Mouse (Mus musculus) embryonic facial prominence, embryonic 13.5 days (tissue): ENCODE results near the gene Ank2. TPM values are rescaled to one million over a fixed set of nuclear protein-coding genes. Genes with fewer than 3 reads are reported as not detected.

Experiments used
- ATAC-seq: fragments of 200-750 bp; cut with Nextera tagmentation; 2 replicates; pipeline ENCODE4 v1.8.0; 2017; ENCODE audit warnings: low read depth; ENCODE audit not compliant: insufficient number of reproducible peaks, insufficient read depth, low FRiP score, low TSS enrichment
- H3K27ac ChIP-seq: fragments of 300-500 bp; sonication (generic); 2 replicates; pipeline ENCODE4 v1.5.1; 2015; ENCODE audit warnings: moderate library complexity, mild to moderate bottlenecking, inconsistent platforms
- H3K27me3 ChIP-seq: fragments of 300-500 bp; sonication (generic); 2 replicates; pipeline ENCODE4 v1.6.1; 2015; ENCODE audit warnings: mild to moderate bottlenecking, inconsistent platforms
- H3K36me3 ChIP-seq: fragments of 300-500 bp; sonication (generic); 2 replicates; pipeline ENCODE4 v1.6.1; 2015; ENCODE audit warnings: mild to moderate bottlenecking, inconsistent platforms
- H3K4me1 ChIP-seq: fragments of 300-500 bp; sonication (generic); 2 replicates; pipeline ENCODE4 v1.6.1; 2015; ENCODE audit warnings: inconsistent platforms
- H3K4me2 ChIP-seq: fragments of 300-500 bp; sonication (generic); 2 replicates; pipeline ENCODE4 v1.6.1; 2015; ENCODE audit warnings: moderate library complexity, mild to moderate bottlenecking, inconsistent platforms
- H3K4me3 ChIP-seq: fragments of 300-500 bp; sonication (generic); 2 replicates; pipeline ENCODE4 v1.5.1; 2015; ENCODE audit warnings: mild to moderate bottlenecking, inconsistent platforms
- H3K9ac ChIP-seq: fragments of 300-500 bp; sonication (generic); 2 replicates; pipeline ENCODE4 v1.6.1; 2015; ENCODE audit warnings: mild to moderate bottlenecking, inconsistent platforms
- H3K9me3 ChIP-seq: fragments of 300-500 bp; sonication (generic); 2 replicates; pipeline ENCODE4 v1.6.1; 2016; ENCODE audit warnings: inconsistent platforms
- WGBS: fragments of 180-500 bp; shearing (Covaris S2); methylation state at CpG from one replicate; pipeline ENCODE4 v1.1.7; 2015; ENCODE audit warnings: mixed read lengths; 5-methylcytosine and 5-hydroxymethylcytosine counted together
- polyA plus RNA-seq: library from polyadenylated mRNA; unstranded; fragments of >200 nt; fragmentation: Nextera tagmentation; extraction: Ambion mirVana; gene quantifications from 2 replicates; pipeline ENCODE4 v1.2.1, GENCODE M21; 2015

The Ank2 gene
- polyA plus RNA-seq, 1 experiment from 2014 or later = 33.4 TPM

GRCm38 (mm10) chr3:127156080-127156479, 343.1 kb downstream of the Ank2 start:
- Histone ChIP-seq H3K4me3 (no peak overlapping the region), H3K4me1 (peaks cover under 1% of the 10 kb centered on the region; the same call in 1 of the 2 replicates)

DNA sequence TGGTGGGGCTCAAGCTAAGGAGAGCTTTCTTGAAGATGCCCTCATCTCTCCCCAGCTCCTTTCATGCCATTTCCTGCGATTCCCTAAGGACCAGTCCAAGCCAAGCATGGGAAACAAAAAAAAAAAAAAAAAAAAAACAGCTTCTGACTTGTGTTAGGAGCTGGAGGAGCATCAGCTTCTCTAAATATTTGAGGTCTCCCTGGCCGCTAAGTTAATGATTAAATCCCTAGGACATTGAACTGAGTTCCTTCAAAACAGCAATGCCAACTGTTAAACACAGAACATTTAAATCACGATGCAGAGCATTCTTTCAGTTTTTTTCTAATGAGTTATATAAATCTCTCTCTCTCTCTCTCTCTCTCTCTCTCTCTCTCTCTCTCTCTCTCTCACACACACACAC, 345.3 kb downstream of the Ank2 start:
- 85% methylated on average over 3 of the region's 3 CpGs for WGBS
- no peak overlapping the region for H3K9ac ChIP-seq
- ATAC-seq = no peak
- no peak overlapping the region for H3K4me2 ChIP-seq
- no peaks in the 10 kb centered on the region for H3K4me1 ChIP-seq
- no peaks in the 10 kb centered on the region for H3K27me3 ChIP-seq
- no peaks in the 10 kb centered on the region for H3K36me3 ChIP-seq
- no peaks in the 10 kb centered on the region for H3K9me3 ChIP-seq
- H3K4me3 ChIP-seq = no peak overlapping the region
- no peak overlapping the region for H3K27ac ChIP-seq

More at GRCm38 (mm10) chr3:127156080-127156479, 343.1 kb downstream of the Ank2 start:
- Histone ChIP-seq H3K9ac (no peak overlapping the region), H3K27ac (no peak overlapping the region), H3K9me3 (no peaks in the 10 kb centered on the region), H3K4me2 (no peak overlapping the region), H3K27me3 (no peaks in the 10 kb centered on the region), H3K36me3 (no peaks in the 10 kb centered on the region)
- ATAC-seq = no peak
- WGBS = 81% methylated on average over 9 of the region's 9 CpGs

GRCm38 (mm10) chr3:127153443-127153842, 345.7 kb downstream of the Ank2 start:
- H3K4me3 ChIP-seq = no peak overlapping the region
- H3K27ac ChIP-seq = no peak overlapping the region
- no peaks in the 10 kb centered on the region for H3K9me3 ChIP-seq
- 91% methylated on average over 3 of the region's 3 CpGs for WGBS
- H3K4me1 ChIP-seq = no peaks in the 10 kb centered on the region
- H3K27me3 ChIP-seq = no peaks in the 10 kb centered on the region
- H3K36me3 ChIP-seq = no peaks in the 10 kb centered on the region
- no peak for ATAC-seq
- no peak overlapping the region for H3K4me2 ChIP-seq
- no peak overlapping the region for H3K9ac ChIP-seq

- Histone ChIP-seq H3K4me1 (no peaks in the 10 kb centered on the region), H3K9ac (no peak overlapping the region), H3K27me3 (no peaks in the 10 kb centered on the region), H3K9me3 (no peaks in the 10 kb centered on the region), H3K36me3 (no peaks in the 10 kb centered on the region), H3K4me2 (no peak overlapping the region), H3K27ac (no peak overlapping the region), H3K4me3 (no peak overlapping the region)
- WGBS = 81% methylated on average over 3 of the region's 3 CpGs
- no peak for ATAC-seq
Measured at GRCm38 (mm10) chr3:127148648-127149047, 350.5 kb downstream of the Ank2 start.

DNA sequence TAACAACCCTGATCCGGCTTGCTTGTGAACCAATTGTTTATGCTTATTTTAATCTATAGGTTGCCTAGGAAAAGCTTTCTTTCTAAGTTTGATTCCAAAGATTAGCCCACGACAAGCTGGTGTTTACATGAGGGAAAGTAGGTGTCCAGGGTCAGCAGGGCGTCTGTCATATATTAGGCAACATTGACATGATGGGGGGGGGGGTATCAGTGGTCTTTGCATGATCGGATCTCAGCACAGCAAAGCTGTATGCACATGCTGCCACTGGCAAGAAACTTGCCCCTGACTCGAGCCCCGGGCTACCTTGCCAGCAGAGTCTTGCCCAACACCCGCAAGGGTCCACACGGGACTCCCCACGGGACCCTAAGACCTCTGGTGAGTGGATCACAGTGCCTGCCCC, 358.6 kb downstream of the Ank2 start:
- H3K27me3 ChIP-seq = no peaks in the 10 kb centered on the region
- H3K4me2 ChIP-seq = no peak overlapping the region
- H3K9ac ChIP-seq = no peak overlapping the region
- H3K9me3 ChIP-seq = no peaks in the 10 kb centered on the region
- no peak overlapping the region for H3K27ac ChIP-seq
- H3K4me3 ChIP-seq = no peak overlapping the region
- H3K4me1 ChIP-seq = no peaks in the 10 kb centered on the region
- no peaks in the 10 kb centered on the region for H3K36me3 ChIP-seq
- WGBS = 87% methylated on average over 9 of the region's 9 CpGs
- ATAC-seq = no peak

DNA sequence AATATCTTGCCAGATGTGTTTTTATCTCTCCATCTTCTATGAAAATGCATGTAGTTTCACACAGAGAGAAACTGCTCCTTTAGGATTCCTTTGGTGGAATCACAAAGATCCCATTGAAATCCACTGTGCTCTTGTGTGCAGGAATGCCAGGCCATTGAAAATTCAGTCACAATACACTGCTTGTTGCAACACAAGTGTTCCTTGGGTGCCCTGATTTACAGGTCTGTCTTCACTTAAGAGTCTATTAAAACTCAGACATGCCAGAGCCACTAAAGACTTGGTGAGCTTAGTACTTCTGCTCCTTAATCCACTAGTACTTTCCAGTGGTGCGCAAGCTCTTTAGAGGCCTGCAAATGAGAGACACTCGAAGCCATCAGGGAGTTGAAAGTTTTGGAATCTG, 359.5 kb downstream of the Ank2 start:
- Histone ChIP-seq H3K4me3 (no peak overlapping the region), H3K9ac (no peak overlapping the region), H3K27me3 (no peaks in the 10 kb centered on the region), H3K27ac (no peak overlapping the region), H3K4me2 (no peak overlapping the region), H3K9me3 (no peaks in the 10 kb centered on the region), H3K4me1 (no peaks in the 10 kb centered on the region), H3K36me3 (no peaks in the 10 kb centered on the region)
- WGBS = 65% methylated on average over 2 of the region's 2 CpGs
- no peak for ATAC-seq

- WGBS = 62% methylated on average over 5 of the region's 5 CpGs
- no peak overlapping the region for H3K9ac ChIP-seq
- H3K27ac ChIP-seq = no peak overlapping the region
- 0 out of 2 replicates have a peak, but pooled peaks have one; percentile 15 for ATAC-seq
- no peaks in the 10 kb centered on the region for H3K4me1 ChIP-seq
- H3K36me3 ChIP-seq = no peaks in the 10 kb centered on the region
- no peaks in the 10 kb centered on the region for H3K9me3 ChIP-seq
- H3K4me3 ChIP-seq = no peak overlapping the region
- no peaks in the 10 kb centered on the region for H3K27me3 ChIP-seq
- no peak overlapping the region for H3K4me2 ChIP-seq
Measured at GRCm38 (mm10) chr3:127137508-127137907, 361.6 kb downstream of the Ank2 start.

DNA sequence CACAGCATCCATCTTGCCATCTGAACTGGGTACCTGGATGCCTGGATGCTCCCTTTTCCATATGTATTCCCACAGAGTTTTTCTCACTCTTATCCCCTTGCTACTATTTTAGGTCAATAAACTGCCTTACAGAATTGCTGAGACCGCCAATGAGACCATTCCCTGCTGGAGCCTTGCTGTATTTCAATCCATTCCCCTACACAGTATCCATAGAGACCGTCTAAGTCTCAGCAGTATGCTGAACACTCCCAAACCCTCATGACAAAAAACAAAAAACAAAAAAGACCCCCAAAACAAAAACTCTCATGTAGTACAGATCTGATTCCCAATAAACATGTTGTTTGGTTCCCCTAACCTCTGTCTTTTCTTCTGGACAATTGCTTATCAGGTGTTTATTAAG, 365.1 kb downstream of the Ank2 start:
- Histone ChIP-seq H3K9ac (no peak overlapping the region), H3K4me1 (no peaks in the 10 kb centered on the region), H3K36me3 (no peaks in the 10 kb centered on the region), H3K4me3 (no peak overlapping the region), H3K4me2 (no peak overlapping the region), H3K27ac (no peak overlapping the region), H3K27me3 (no peaks in the 10 kb centered on the region), H3K9me3 (no peaks in the 10 kb centered on the region)
- ATAC-seq = no peak
- 83% methylated on average over 2 of the region's 2 CpGs for WGBS

GRCm38 (mm10) chr3:127131048-127131447, 368.1 kb downstream of the Ank2 start:
- 50% methylated on average over 3 of the region's 3 CpGs for WGBS
- ATAC-seq = no peak

GRCm38 (mm10) chr3:127130167-127130770, 368.9 kb downstream of the Ank2 start:
- H3K9ac ChIP-seq = no peak overlapping the region
- ATAC-seq = no peak
- H3K4me1 ChIP-seq = no peaks in the 10 kb centered on the region
- 70% methylated on average over 12 of the region's 12 CpGs for WGBS
- H3K27me3 ChIP-seq = no peaks in the 10 kb centered on the region
- H3K4me2 ChIP-seq = no peak overlapping the region
- no peaks in the 10 kb centered on the region for H3K9me3 ChIP-seq
- no peaks in the 10 kb centered on the region for H3K36me3 ChIP-seq
- no peak overlapping the region for H3K4me3 ChIP-seq
- H3K27ac ChIP-seq = no peak overlapping the region

More at GRCm38 (mm10) chr3:127131048-127131447, 368.1 kb downstream of the Ank2 start:
- Histone ChIP-seq H3K27me3 (no peaks in the 10 kb centered on the region), H3K27ac (no peak overlapping the region), H3K9ac (no peak overlapping the region), H3K4me1 (no peaks in the 10 kb centered on the region), H3K4me2 (no peak overlapping the region), H3K9me3 (no peaks in the 10 kb centered on the region), H3K36me3 (no peaks in the 10 kb centered on the region), H3K4me3 (no peak overlapping the region)

- no peak for ATAC-seq
- H3K36me3 ChIP-seq = no peaks in the 10 kb centered on the region
- H3K9me3 ChIP-seq = no peaks in the 10 kb centered on the region
- no peak overlapping the region for H3K4me2 ChIP-seq
- no peaks in the 10 kb centered on the region for H3K27me3 ChIP-seq
- no peak overlapping the region for H3K4me3 ChIP-seq
- no peak overlapping the region for H3K9ac ChIP-seq
- no peaks in the 10 kb centered on the region for H3K4me1 ChIP-seq
- H3K27ac ChIP-seq = no peak overlapping the region
- WGBS = 64% methylated on average over 1 of the region's 1 CpGs
Measured at GRCm38 (mm10) chr3:127129750-127130149, 369.4 kb downstream of the Ank2 start.

DNA sequence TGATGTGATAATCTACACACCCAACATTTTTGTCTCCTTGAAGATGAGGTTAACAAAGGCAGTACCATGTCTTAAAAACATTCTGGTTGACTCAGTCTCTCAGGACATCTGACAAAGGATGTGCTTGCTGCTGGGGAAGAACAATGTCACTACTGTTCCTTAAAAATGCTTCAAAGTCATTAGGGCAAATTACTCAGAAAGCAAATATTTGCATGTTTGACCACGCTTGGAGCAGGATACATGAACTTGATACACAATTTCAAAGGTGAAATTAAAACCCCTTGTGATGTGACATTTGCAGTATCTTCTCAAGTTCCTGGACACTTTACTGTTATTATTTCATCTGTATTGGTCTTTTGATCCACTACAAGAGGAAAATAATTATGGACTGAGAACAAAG, 371.5 kb downstream of the Ank2 start:
- no peak for ATAC-seq
- H3K9ac ChIP-seq = no peak overlapping the region
- H3K4me1 ChIP-seq = peaks cover 15% of the 10 kb centered on the region
- H3K27ac ChIP-seq = no peak overlapping the region
- WGBS = 41% methylated on average over 1 of the region's 1 CpGs
- H3K9me3 ChIP-seq = no peaks in the 10 kb centered on the region
- no peak overlapping the region for H3K4me2 ChIP-seq
- H3K4me3 ChIP-seq = no peak overlapping the region
- H3K27me3 ChIP-seq = no peaks in the 10 kb centered on the region
- H3K36me3 ChIP-seq = no peaks in the 10 kb centered on the region
